Comparison of ENCODE assay signal across 22 mouse cellular contexts in genomic region chr2:50635896-50636295, GRCm38 (mm10).
DNase-seq lines count a peak whose midpoint lies in the region; ATAC-seq lines count a peak whose summit lies in the region.
"Had no signal": no experiment of that assay in that cellular context is flagged by ENCODE, and none has a peak within 500 bp of the region (broad histone marks: within the 10 kb centered on the region; RNA-seq: fewer than 3 reads in every experiment).

No protein-coding gene starts in this region.

- no peak overlapping the region for H3K9ac ChIP-seq in forebrain, embryonic 13.5 days
- H3K9ac ChIP-seq in forebrain, embryonic 11.5 days (ENCODE audit: low read length): no peak overlapping the region
- no peak overlapping the region for H3K9ac ChIP-seq in forebrain, embryonic 16.5 days (replicated peaks; ENCODE audit: low read depth, low read length)
- no peak overlapping the region for H3K9ac ChIP-seq in forebrain, embryonic 12.5 days
- no peak overlapping the region for H3K9ac ChIP-seq in neural tube, embryonic 15.5 days (replicated peaks)
- H3K9ac ChIP-seq: embryonic facial prominence, embryonic 12.5 days had no signal

- ATAC-seq in forebrain, embryonic 13.5 days: 0 out of 2 replicates have a peak, but pooled peaks have one; percentile 45
- ATAC-seq in forebrain, embryonic 11.5 days (replicated peaks; ENCODE audit: low FRiP score): no peak
- peak; percentile 64; the same call in 1 of the 2 replicates for ATAC-seq in forebrain, embryonic 16.5 days
- no peak for ATAC-seq in forebrain, embryonic 12.5 days (ENCODE audit: low FRiP score)
- ATAC-seq in neural tube, embryonic 15.5 days (ENCODE audit: low FRiP score): no peak
- ATAC-seq: CD4-positive, CD25-positive, alpha-beta regulatory T cell, adult 4 months had no signal

- H3K4me3 ChIP-seq in forebrain, embryonic 13.5 days: no peak overlapping the region
- H3K4me3 ChIP-seq in forebrain, embryonic 11.5 days (ENCODE audit: low read depth, low read length): no peak overlapping the region
- no peak overlapping the region for H3K4me3 ChIP-seq in forebrain, embryonic 16.5 days (replicated peaks; ENCODE audit: low read length)
- no peak overlapping the region for H3K4me3 ChIP-seq in forebrain, embryonic 12.5 days (replicated peaks)
- H3K4me3 ChIP-seq in neural tube, embryonic 15.5 days (replicated peaks): no peak overlapping the region
- H3K4me3 ChIP-seq: embryonic facial prominence, embryonic 10.5 days; embryonic facial prominence, embryonic 12.5 days had no signal

- no peak overlapping the region for H3K4me2 ChIP-seq in forebrain, embryonic 13.5 days
- no peak overlapping the region for H3K4me2 ChIP-seq in forebrain, embryonic 11.5 days (ENCODE audit: low read depth, low read length, severe bottlenecking)
- no peak overlapping the region for H3K4me2 ChIP-seq in forebrain, embryonic 16.5 days (ENCODE audit: low read length)
- H3K4me2 ChIP-seq in forebrain, embryonic 12.5 days: no peak overlapping the region
- no peak overlapping the region for H3K4me2 ChIP-seq in neural tube, embryonic 15.5 days
- H3K4me2 ChIP-seq: embryonic facial prominence, embryonic 12.5 days had no signal

- WGBS in forebrain, embryonic 13.5 days: 14% methylated on average over 2 of the region's 2 CpGs
- WGBS in forebrain, embryonic 11.5 days: 42% methylated on average over 2 of the region's 2 CpGs
- 14% methylated on average over 2 of the region's 2 CpGs for WGBS in forebrain, embryonic 16.5 days
- 24% methylated on average over 2 of the region's 2 CpGs for WGBS in forebrain, embryonic 12.5 days
- WGBS in neural tube, embryonic 15.5 days: 60% methylated on average over 2 of the region's 2 CpGs

- H3K27ac ChIP-seq in forebrain, embryonic 13.5 days: no peak overlapping the region
- no peak overlapping the region for H3K27ac ChIP-seq in forebrain, embryonic 11.5 days (ENCODE audit: low read depth, low read length)
- H3K27ac ChIP-seq in forebrain, embryonic 16.5 days (ENCODE audit: low read length): no peak overlapping the region
- H3K27ac ChIP-seq in forebrain, embryonic 12.5 days: no peak overlapping the region
- H3K27ac ChIP-seq in neural tube, embryonic 15.5 days (replicated peaks): no peak overlapping the region
- H3K27ac ChIP-seq: embryonic facial prominence, embryonic 10.5 days; embryonic facial prominence, embryonic 12.5 days had no signal

- H3K27me3 ChIP-seq in forebrain, embryonic 13.5 days: no peaks in the 10 kb centered on the region
- no peaks in the 10 kb centered on the region for H3K27me3 ChIP-seq in forebrain, embryonic 11.5 days (ENCODE audit: control insufficient read depth, insufficient read depth, low read length)
- no peaks in the 10 kb centered on the region for H3K27me3 ChIP-seq in forebrain, embryonic 16.5 days (replicated peaks; ENCODE audit: control insufficient read depth, insufficient read depth, low read length)
- H3K27me3 ChIP-seq in forebrain, embryonic 12.5 days: no peaks in the 10 kb centered on the region
- no peaks in the 10 kb centered on the region for H3K27me3 ChIP-seq in neural tube, embryonic 15.5 days (replicated peaks)
- H3K27me3 ChIP-seq: CH12.LX; embryonic facial prominence, embryonic 12.5 days had no signal

- DNase-seq in forebrain, embryonic 11.5 days (ENCODE audit: low spot score): no peak
- DNase-seq in heart, adult 11 months: peak; percentile 71
- DNase-seq in heart, postnatal 25 days (ENCODE audit: low spot score): no peak
- peak; percentile 77 for DNase-seq in Muller cell, postnatal 12 days (ENCODE audit: inconsistent ontology term)
- DNase-seq: adrenal gland, adult 2 months; adrenal gland, postnatal 10 days; adrenal gland, postnatal 25 days; B cell, adult 2 months; cerebellum, adult 11-12 months; cerebellum, adult 2 months; cerebellum, adult 9-10 months; cerebellum, postnatal 10 days; cerebellum, postnatal 25 days had no signal

- intact Hi-C loops in heart, postnatal 25 days (cut with DNase I): no loop called here

- H3K36me3 ChIP-seq in forebrain, embryonic 13.5 days (ENCODE audit: poor library complexity, severe bottlenecking): no peaks in the 10 kb centered on the region
- H3K36me3 ChIP-seq in forebrain, embryonic 11.5 days (ENCODE audit: control insufficient read depth, insufficient read depth, low read length): no peaks in the 10 kb centered on the region
- no peaks in the 10 kb centered on the region for H3K36me3 ChIP-seq in forebrain, embryonic 16.5 days (ENCODE audit: control insufficient read depth, insufficient read depth)
- H3K36me3 ChIP-seq in forebrain, embryonic 12.5 days (replicated peaks): no peaks in the 10 kb centered on the region
- H3K36me3 ChIP-seq in neural tube, embryonic 15.5 days: no peaks in the 10 kb centered on the region
- H3K36me3 ChIP-seq: embryonic facial prominence, embryonic 10.5 days; embryonic facial prominence, embryonic 12.5 days; G1E had no signal

- no peaks in the 10 kb centered on the region for H3K9me3 ChIP-seq in forebrain, embryonic 13.5 days (replicated peaks)
- H3K9me3 ChIP-seq in forebrain, embryonic 11.5 days (ENCODE audit: control insufficient read depth, low read length): no peaks in the 10 kb centered on the region
- no peaks in the 10 kb centered on the region for H3K9me3 ChIP-seq in forebrain, embryonic 16.5 days (ENCODE audit: control insufficient read depth, low read length)
- H3K9me3 ChIP-seq in forebrain, embryonic 12.5 days: no peaks in the 10 kb centered on the region
- no peaks in the 10 kb centered on the region for H3K9me3 ChIP-seq in neural tube, embryonic 15.5 days (replicated peaks)
- H3K9me3 ChIP-seq: embryonic facial prominence, embryonic 10.5 days; embryonic facial prominence, embryonic 12.5 days had no signal

- peaks cover 10% of the 10 kb centered on the region; the same call in 1 of the 2 replicates for H3K4me1 ChIP-seq in forebrain, embryonic 13.5 days
- H3K4me1 ChIP-seq in forebrain, embryonic 11.5 days (replicated peaks; ENCODE audit: control insufficient read depth, insufficient read depth, low read length): no peaks in the 10 kb centered on the region
- 0 out of 2 replicates have a peak, but pooled peaks cover 3% of the 10 kb centered on the region for H3K4me1 ChIP-seq in forebrain, embryonic 16.5 days (replicated peaks; ENCODE audit: control insufficient read depth, insufficient read depth, low read length)
- H3K4me1 ChIP-seq in forebrain, embryonic 12.5 days: no peaks in the 10 kb centered on the region
- H3K4me1 ChIP-seq in neural tube, embryonic 15.5 days: no peaks in the 10 kb centered on the region
- H3K4me1 ChIP-seq: embryonic facial prominence, embryonic 10.5 days; embryonic facial prominence, embryonic 12.5 days had no signal

Comparison
In these comparisons a context has a peak if more than half of its experiments do, and no peak if none do; other contexts are left out.
1. ATAC-seq: peak in forebrain, embryonic 13.5 days (single experiment) and forebrain, embryonic 16.5 days (single experiment); none in forebrain, embryonic 11.5 days (single experiment), forebrain, embryonic 12.5 days (single experiment) and neural tube, embryonic 15.5 days (single experiment).
2. DNase-seq: peak in heart, adult 11 months (single experiment) and Muller cell, postnatal 12 days (single experiment); none in forebrain, embryonic 11.5 days (single experiment) and heart, postnatal 25 days (single experiment).